Mouse (Mus musculus): ENCODE measurements around the gene Pagr1b.

The Pagr1b gene

GRCm38 (mm10) chr7:127016481-127016485, at the start of gene Pagr1b:
Pagr1b (minus strand) TSS chr7:127016484.
- in situ Hi-C loops (cut with MboI), result no loop called here

DNA sequence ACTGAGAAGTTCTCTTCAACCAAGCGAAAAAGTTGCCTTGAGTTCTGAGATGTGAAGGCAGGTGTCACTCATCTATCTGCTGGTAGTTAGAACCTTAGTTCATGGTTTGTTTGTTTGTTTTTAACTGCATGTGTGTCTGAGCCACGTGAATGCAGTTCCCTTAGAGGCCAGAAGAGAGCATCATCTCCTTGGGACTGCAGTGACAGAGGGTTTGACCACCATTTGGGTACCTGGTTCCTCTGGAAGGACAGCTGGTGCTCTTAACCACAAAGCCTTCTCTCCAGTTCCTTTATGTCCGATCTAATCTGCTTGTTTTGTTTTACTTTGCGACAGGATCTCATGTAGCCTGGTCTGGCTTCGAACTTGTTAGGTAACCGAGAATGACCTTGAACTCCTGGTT, 49.3 kb upstream of the Pagr1b start:
- in situ Hi-C loops (cut with MboI), result no loop called here

DNA sequence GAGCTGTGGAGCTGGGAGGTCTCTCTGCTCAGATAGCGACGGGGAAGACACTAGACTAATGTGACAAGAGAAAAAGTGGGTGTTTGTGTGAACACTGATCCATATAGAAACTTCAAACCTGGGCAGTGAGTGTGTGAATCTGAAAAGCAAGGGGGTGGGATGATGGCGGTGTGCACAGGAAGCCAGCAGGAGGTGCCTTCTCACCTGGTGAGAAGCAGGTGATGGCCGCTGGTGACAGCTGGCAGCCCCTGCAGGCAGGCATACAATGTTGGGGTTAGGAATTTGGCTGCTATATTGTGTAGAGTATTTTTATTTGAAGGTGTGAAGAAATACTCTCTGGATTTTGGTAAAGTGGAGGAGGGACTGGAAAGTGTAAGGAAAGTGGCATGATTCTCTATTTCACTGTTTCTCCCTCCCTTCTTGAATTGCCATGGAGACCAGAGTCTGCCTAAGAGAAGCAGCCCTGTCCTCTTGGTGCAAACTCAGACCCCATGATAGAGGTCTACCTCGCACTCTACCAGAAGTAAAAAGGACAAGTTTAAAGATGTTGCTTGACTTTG, 38.8 kb upstream of the Pagr1b start:
- in situ Hi-C loops (cut with MboI), result no loop called here

DNA sequence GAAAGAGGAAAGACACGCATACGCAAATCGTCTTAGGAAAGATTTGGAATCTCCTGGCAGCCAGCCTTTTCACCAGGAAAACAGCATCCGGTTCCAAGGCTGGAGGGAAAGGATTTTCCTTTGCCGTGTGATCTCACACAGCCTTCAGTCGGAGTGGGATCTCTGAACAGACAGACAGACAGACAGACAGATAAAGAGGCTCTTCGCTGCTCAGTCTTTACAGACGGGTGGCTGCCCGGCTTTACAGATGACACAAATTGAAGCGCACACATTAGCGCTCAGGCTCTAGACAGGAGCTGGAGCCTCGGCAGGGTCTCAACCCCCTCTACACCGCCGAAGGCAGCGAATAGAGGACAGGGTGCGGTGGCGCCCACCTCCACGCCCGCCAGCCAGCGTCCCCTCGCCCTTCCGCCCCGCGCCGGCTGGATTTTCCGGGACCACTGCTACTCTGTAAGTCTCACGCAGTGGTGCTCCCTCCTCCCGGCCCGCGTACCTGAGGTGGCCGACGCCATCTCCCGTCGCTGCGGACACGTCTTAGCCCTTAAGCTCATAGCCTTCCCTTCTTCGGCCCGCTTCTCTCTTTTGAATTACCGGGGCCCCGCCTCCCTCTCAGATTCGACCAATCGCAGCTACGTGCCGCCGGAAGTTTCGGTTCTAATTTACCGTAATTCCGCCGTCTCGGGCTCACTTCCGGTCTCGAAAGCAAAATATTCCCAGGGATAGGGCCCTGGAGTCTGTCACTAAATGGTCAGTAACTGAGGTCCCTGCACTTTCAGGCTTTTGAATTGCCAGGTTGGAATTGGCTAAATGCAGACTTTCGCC, 25.8 kb upstream of the Pagr1b start, which contains the start of gene Kif22:
TSS of gene Kif22 (minus strand) at position 621 of the 822 bp plus-strand sequence.
- in situ Hi-C loops (cut with MboI), result no loop called here

DNA sequence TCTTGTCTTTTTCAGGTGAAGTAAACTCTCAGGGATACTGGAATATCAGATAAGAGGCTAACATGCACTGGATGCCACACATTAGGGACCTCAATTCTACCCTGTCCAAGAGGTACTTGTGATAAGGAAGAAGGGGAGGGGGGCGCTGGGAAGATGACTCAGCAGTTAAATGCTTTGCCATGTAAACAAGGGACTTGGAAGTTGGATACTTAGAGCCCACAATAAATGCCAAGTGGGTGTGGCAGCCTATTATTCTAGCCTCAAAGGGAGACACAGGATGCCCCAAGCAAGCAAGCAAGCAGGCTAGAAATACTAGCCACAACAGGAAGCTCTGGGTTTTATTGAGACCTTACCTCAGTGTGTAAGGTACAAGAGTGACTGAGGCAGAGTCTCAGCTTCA, 15.0 kb upstream of the Pagr1b start:
- in situ Hi-C loops (cut with MboI), result no loop called here

- in situ Hi-C loops (cut with MboI), result no loop called here
Observed at GRCm38 (mm10) chr7:127030172-127030571, 13.9 kb upstream of the Pagr1b start.

DNA sequence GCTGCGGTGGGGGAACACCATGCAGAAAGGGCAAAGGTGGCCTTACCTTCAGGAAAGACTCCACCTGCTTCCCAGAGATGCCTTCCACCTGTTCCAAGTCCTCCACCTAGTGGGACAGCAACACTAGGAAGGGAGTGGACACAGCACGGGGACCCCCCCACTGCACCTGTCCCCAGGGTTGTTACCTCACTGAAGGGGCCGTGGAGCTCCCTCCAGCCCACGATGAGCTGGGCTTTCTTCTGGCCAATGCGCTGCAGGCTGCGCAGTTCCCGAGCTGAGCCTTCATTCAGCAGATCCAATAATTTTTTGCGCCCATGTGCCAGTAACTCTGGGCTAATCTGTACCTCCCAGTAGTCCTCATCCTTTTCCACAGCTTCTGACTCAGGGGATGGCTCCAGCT, 11.6 kb upstream of the Pagr1b start:
- in situ Hi-C loops (cut with MboI), result loop anchor here (5.0 kb wide), 1 partner anchor 64 kb away; the partner anchor contains the start of gene AI467606

GRCm38 (mm10) chr7:127026984-127027726, 10.9 kb upstream of the Pagr1b start, which contains the start of gene Maz:
Maz (minus strand) TSS chr7:127027037.
- in situ Hi-C loops (cut with MboI), result loop anchor here (5.0 kb wide), 1 partner anchor 65 kb away; the partner anchor contains the start of gene AI467606

DNA sequence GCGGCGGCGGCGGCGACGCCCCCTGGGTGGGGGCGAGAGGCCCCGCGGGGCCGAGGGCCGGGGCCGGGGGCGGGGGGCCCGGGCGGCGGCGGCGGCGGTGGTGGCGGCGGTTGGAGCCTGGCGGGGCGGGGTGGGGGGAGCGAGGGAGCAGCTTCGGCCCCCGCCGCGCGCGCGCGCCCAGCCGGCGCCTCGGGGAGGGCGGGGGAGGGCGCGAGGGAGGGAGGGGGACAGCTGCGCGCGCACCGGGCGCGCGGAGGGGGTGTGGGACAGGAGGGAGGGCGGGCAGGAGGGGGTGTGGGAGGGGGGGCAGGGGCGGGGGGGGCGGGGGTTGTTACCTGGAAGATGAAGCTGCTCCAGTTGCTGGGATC, 10.3 kb upstream of the Pagr1b start:
- in situ Hi-C loops (cut with MboI), result loop anchor here (5.0 kb wide), 1 partner anchor 66 kb away; the partner anchor contains the start of gene AI467606

DNA sequence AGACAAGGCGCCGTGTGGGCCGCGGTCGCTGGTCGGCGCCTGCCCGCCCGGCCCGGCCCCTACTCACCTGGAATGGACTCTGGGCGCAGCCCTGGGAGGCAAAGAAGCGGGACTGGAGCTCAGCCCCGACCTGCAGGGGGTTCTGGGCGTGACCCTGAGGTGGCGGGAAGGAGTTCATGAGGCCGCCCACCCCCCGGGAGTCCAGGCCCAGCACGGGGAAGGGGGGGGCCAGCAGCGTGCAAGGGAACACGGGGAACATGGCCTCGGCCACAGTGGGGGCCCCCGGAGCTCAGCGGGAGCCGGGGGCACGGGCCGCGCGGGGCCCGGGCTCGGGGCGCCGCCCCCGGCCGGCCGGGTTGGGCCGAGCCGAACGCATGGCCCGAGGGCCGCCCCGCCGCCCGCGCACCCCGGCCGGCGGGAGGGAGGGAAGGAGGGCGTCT, 9.9 kb upstream of the Pagr1b start:
- in situ Hi-C loops (cut with MboI), result loop anchor here (5.0 kb wide), 1 partner anchor 66 kb away; the partner anchor contains the start of gene AI467606

DNA sequence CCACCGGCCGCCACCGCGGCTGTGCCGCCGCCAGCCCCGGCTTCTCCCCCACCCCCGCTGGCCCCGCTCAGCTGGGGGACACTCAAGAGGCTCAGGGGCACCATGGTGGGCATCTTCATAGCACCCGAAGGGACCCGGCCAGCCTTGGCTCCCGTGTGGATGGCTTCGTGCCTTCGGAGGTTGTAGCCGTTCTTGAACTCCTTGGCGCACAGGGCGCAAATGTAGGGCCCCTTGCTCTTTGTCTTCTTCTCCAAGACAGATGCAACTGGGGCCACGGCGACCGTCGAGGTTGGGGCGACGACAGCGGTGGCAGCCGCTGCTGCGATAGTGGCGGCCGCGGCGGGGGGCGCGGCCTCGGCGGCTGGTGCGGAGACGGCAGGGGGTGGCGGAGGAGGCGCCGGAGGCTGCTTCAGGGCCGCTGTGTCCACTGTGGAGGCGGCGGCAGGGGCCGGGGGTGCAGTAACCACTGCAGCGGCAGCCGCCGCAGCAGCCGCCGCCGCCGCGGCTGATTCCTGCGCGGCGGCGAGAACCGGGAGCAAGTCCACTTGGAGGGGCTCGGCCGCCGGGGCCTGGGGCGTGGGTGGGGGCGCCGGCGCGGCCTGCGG, 9.4 kb upstream of the Pagr1b start:
- in situ Hi-C loops (cut with MboI), result loop anchor here (5.0 kb wide), 1 partner anchor 67 kb away; the partner anchor contains the start of gene AI467606

GRCm38 (mm10) chr7:127024755-127025555, 8.7 kb upstream of the Pagr1b start:
- in situ Hi-C loops (cut with MboI), result loop anchor here (5.0 kb wide), 1 partner anchor 67 kb away; the partner anchor contains the start of gene AI467606

- in situ Hi-C loops (cut with MboI), result no loop called here
Observed at GRCm38 (mm10) chr7:127023896-127024690, 7.8 kb upstream of the Pagr1b start.

DNA sequence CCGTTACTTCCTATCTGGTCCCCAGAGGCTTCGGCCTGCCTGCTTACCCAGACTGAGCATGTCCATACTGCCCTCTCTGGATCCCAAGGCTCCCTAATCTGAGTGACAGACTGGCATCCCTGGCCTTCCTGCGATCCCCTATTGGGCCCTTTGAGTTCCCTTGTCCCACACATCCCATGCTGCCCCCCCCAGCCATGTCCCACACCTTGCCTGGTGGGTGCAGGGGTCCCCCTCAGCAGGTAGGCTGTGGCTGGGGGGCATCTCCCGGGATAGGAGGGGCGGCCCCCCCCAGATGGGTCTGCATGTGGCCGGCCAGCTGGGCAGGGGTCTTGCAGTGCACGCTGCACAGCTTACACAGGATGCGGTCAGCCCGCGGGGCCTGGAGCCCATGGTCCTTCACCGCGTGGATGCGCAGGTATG, 7.0 kb upstream of the Pagr1b start:
- in situ Hi-C loops (cut with MboI), result no loop called here

DNA sequence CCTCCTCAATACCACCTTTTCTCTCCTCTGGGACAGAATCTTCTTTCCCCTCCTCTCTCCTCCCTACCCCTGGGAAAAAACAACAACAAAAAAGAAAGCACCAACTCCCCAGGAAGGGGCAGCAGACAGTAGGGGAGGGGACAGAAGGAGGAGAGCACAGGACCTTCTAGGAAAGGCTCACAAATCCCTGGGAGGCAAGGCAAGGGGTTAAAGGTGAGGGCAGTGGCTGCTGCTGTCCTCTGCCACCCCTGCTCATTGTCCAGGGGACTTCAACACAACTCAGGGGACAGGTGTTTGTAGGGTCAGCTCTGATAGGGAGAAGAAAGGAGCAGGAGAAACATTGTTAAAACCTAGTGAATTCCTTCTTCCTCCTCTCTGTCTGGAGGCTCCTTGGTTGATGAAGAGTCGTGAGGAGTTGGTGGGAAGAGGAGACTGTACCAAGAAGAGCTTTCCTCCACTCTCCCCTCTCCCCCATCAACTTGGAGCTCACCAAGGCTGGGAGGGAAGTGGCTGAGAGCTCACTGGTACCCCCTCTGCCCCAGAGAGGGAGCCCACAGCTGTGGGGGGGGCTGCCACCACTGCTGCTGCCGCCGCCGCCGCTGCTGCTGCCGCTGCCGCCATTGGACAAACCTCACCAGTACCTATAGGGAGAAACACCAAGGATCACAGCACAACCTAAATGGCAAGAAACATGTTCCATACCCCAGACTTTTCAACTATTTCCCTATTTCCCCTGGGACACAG, 6.4 kb upstream of the Pagr1b start:
- in situ Hi-C loops (cut with MboI), result no loop called here

GRCm38 (mm10) chr7:127021563-127022527, 5.6 kb upstream of the Pagr1b start:
- in situ Hi-C loops (cut with MboI), result no loop called here

DNA sequence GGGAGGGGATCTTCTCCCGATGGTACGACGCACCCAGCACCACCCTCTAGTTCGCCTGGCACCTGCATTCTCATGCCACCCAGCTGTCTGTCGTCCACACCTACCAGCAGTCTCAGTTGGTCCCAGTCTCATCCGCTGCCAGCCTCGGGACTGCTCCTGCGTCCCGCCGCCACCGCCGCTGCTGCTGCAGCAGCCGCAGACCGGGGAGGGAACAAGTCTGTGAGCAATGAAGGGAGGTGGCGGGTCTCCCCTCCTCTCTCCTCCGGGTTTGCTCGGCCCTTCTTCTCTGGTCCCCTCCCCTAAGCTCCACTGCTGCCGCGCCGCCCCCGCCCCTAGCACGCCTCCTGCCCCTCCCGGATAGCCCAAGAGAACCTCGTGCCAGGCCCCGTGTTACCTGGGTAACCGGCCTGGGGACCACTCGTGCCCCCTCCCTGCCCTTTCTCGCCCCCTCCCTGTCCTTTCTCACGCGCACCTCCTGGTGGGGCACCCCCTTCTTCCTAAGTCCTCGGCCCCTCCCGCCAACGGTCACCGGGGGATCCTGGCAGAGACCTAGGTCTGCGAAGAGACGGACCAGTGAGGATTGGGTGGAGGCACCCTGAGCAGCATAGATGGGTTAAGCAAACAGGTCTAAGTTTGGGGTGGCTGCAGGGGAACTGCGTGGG, 4.7 kb upstream of the Pagr1b start, which contains the start of the genes Gm42742 and Prrt2:
TSS of gene Gm42742 (minus strand) at position 197 of the 662 bp plus-strand sequence.
TSS of gene Prrt2 (minus strand) at position 311 of the 662 bp plus-strand sequence.
- in situ Hi-C loops (cut with MboI), result no loop called here

DNA sequence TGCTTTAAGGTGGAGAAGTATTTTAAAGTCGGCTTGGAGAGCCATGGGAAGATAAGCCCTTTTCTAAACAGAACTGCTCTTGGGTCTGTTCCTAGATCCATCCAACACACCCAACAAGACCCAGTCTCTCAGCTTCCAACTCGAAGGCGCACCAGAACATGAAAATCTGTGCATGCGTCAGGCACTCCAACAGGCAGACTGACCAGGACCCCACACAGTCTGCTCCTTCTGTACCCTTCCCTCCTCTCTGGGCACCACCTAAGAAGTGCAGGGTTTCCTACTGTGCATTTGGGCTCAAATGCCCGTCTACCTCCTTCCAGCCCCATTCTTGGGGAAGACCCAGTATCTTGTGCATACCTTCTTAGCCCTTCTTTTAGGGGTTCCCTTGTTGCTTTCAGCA, 4.2 kb upstream of the Pagr1b start:
- in situ Hi-C loops (cut with MboI), result no loop called here

Measured in mature B cell (primary cell).